Mouse (Mus musculus): ENCODE measurements around the gene Mdga2.

The Mdga2 gene

DNA sequence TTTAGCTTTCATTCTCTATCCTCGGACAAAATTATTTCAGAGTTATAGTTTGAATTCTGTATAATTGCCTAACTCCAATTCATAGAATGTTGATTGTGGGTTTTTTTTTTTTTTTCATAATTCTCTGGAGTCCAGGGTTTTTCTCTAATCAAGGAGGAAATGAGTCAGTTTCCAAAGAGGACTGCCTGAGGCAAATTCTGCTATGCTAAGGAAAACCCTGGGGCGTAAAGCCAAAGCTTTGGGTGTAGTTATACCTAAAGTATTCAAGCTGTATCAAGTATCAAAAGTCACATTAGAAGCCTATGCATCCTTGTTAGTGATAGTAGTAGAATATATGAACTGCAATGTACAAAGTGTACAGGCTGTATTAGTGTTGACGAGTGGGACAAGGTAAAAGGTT is 519.6 kb downstream of the Mdga2 start:
- DNase-seq (ENCODE audit: low spot score) = no peak

DNA sequence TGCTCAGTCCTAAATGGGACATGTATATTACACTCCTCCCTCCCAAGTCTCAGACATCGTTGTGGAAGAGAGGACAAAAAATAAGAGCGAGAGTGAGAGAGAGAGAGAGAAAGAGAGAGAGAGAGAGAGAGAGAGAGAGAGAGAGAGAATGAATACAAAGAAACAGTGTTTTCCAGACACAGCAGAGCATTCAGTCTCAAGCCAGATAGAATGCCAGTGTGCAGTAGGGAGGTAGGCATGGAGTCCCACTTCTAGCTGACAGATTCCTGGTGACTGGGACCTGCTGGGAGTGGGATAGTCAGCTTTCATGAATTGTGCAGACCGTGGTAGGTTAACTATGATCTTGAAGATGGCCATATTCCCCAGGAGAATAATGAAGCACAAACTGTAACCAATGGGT is 542.8 kb downstream of the Mdga2 start:
- no peak for DNase-seq (ENCODE audit: low spot score)

DNA sequence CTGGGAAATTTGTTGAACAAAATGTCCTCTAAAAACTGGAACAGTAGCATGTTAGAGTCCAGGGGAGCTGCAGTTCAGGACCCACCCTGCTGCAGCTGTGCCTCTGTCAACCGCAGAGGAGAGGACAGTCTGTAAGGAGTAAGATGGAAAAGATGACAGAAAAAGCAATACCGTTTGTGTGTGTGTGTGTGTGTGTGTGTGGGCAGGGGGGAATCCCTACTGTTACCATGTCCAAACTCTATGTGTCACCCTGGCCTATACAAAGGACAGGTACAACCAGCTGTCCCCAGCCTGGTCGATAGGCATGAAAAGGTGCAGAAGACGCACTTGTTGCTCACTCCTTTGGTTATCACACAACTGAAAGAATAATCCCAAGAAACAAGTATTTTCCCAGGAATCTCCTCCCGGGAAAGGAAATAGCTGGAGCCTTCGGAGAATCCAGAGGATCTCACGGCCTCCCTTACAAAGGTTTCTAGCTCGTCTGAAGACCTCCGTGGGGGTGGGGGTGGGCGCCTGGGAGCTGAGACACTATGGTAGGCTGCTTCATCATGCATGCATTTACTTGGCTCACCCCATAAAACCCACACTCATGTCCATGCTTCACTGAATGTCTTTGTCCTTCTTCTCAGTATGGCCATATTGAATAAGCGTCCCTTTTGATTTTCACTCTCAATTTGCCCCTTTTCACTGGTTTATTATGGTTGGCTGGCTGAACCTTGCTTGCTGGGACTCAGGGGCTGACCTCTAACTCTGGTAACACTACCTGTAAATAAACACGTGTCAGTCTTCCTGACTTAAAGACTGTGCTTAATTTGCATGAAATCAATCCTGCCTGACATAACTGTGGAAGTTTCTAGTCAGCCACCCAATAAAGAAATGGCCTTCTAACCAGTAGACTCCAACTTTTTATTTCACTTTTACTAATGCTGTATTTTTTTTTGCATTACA is 573.5 kb downstream of the Mdga2 start:
- no peak for DNase-seq (ENCODE audit: low spot score)

DNA sequence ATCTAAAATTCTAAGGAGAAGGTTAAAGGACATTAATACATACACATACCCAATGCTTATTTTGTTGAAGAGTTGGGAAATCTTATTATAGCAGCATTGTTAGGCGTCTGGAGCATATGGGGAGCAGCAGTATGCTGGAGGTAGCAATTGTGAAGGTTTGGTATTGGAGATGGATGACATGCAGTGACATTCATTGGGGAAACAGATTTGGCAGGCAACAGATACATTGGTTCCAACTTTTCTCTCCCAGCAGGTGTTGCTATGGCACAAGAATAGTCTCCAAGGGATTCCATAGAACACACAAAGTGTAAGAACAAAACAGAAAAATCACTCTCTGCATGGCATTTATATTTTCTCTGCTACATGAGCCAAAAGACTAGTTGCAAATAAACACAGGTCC is 581.9 kb downstream of the Mdga2 start:
- DNase-seq (ENCODE audit: low spot score) = peak; percentile 60

DNA sequence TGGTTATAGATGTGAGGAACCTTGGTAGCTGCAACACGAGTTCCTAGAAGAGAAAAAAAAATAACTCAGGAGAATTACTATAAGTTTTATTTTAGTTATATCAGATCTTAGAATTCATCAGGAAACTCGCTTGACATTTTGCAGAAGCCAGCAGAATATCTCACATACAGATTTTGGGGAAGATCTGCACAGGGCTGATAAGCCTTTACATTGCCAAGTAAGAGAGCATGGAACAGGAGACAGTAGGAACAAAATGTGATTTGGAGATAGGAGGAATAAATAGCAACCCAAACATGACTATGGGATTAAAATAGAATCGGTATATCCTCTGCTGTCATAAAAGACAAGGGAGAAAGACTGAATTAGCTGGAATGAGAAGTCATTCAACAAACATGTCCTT is 602.4 kb downstream of the Mdga2 start:
- DNase-seq (ENCODE audit: low spot score) = no peak

DNA sequence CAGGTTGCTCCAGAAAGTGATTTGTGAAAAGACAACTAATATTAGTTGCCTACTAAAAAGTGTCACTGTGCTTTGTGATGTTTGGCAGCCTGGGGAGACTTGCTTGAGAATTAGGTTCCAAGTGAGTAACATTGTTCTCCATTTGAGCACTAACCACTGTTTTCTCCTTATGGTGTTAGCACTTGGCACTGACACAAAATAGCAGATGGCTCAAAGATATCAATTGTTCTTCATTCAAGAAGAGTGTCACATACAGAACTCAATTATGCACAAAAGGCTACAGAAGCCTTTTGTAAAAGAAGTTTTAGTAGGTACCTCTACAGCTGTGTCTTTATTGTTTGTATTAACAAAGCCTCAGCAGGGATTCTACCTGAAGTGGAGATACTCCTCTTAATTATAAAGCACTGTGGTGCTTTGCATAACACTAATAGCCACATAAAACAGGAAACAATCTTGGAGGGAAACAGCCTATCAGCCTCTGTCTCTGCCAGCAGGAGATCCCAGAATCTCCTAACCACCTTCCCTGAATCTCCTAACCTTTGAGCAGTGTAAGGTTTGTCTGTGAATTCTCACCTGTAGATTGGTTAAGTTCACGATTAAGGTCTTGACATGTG is 630.6 kb downstream of the Mdga2 start:
- DNase-seq (ENCODE audit: low spot score) = peak; percentile 35

DNA sequence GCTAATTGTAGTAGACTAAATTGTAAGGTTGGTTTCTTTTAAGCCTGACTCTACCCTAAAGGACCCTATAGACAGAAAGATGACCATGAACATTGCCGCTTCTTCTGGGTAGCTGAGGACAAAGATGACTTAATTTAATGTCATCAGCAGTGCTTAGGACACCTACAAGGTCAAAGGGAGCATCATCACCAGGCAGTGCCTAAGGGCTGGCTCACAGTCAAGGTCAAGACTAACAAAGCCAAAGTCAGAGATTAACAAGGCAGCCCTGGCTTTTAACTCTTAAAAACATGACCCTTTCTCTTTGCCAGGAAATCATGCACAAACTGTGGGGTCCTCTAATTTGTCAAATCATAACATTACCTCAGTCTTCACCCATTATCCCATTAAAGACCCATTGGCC is 657.0 kb downstream of the Mdga2 start:
- DNase-seq (ENCODE audit: low spot score) = no peak

DNA sequence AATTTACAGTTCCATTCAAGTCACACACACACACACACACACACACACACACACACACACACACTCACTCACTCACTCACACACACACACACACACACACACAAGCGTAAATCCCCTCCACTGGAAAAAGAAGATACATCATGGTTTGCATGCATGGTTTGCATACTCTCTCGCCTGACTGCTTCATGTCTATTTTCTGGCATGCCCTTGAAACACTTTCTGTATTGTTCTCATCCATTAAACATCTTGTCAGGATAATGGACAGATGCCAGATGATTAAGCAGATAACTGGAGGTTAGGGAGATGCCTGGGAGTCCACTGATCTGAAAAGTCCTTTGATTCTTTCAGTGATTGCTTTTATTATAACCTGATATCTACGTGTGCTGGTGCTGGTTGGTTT is 665.5 kb downstream of the Mdga2 start:
- DNase-seq (ENCODE audit: low spot score) = no peak

DNA sequence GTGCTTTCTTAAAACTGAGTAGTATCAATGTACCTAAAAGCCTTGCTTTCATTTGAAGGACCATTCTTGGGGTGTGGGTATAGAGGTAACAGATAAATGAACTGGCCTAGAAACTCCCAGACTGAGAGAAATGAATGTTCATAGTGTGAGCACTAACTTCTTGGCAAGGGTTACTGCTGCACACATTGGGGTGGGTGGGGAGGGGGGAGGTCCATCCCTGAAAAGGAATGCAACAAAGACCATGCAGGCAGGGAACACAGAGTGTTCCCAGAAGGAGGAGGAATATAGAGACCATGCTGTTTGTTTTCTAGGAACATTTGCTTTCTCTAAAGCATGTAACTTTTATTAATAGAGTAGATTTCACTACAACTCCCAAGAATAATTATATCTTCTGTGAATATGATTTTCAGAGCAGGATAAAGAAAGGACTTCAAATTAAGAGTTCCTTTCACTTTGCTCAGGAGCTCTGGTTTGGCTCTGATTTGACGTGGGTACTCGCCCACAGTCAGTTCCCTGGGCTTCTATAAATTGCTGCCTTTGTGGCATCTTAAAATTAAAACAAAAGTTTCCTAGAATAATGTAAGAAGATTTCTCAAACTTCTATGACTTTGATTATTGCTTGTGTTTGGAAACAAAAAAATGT is 666.0 kb downstream of the Mdga2 start:
- no peak for DNase-seq (ENCODE audit: low spot score)

DNA sequence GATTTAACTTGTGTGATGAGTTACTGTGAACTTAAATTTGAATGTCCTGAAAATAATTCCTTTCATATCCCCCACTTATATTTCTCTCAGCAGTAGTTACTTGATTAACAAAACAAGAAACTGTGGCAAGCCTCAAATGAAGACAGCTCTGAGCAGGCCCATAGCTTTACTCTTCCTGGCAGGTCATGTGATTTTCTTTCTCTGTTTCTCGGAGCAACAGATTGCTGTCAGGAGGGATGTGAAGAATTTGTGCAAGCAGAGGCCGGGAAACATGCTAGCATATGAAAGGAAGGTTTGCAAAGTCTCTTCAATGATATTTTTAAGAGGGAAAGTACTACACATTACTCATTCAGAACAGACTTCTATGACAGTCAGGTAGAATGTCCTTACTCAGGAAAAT is 697.4 kb downstream of the Mdga2 start:
- DNase-seq (ENCODE audit: low spot score) = no peak

DNA sequence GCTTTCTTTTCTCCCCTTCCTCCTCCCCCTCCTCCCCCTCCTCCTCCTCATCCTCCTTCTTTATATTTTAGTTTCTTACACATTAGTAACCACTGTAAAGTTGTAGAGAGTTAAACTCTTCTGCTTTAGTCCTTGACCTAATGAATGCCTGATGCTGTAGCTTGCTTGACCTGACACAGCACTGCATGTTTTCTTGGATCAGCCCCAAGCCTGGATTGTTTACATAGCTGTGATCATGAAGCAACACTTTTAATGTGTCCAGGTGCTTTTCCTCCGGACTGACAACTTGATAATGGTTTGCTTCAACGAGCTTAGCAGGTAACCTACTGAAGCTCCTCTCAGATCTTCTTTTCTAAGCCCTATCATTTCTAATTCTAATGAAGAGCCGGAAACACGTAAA is 723.1 kb downstream of the Mdga2 start:
- no peak for DNase-seq (ENCODE audit: low spot score)

DNA sequence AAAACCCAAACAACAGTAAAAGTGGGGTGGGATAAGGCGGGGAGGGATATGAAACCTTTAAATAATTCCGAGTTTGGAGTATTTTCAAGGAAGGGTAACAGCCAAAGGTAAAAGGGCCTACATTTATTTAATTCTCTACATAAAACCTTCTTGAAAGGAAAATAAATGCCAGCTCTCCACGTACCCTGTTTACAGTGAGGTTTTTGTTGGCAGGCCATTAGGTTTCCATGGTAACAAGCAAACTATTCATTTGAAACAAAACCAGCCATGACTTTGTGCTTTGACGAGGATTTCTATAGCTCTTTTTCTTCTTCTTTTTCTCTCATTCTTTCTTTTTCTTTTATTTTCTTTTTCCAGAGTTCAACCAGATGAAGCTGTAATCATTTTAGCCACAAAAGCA is 751.5 kb downstream of the Mdga2 start:
- DNase-seq (ENCODE audit: low spot score) = peak; percentile 36

DNA sequence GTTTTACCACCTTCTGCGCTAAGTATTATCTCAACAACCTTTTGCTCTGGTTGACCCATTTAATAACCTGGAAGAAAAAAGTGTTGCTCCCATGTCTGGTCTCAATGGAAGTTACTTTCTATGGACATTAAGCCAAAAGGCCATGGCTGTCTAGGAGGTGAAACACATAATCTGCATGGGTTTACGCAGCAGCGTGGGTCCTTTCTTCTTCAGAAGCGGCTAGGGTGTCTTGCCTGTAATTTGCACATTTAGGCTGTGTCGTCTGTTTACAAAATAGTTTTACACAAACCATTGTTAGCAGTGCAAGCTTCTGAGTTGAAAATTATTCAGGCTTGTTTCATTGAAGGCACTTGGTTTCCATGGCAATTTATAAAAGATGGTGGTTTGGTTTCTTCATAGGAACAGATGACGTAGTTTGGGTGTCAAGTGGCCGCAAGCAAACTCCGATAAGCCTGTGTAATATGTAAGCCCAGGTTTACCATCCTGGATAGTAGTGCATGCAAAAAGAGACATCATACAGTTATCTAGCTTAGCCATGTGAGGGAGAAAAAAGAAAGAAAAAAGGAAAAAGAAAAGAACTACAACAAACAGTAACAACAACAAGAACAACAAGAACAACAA is 752.0 kb downstream of the Mdga2 start:
- DNase-seq (ENCODE audit: low spot score) = no peak

DNA sequence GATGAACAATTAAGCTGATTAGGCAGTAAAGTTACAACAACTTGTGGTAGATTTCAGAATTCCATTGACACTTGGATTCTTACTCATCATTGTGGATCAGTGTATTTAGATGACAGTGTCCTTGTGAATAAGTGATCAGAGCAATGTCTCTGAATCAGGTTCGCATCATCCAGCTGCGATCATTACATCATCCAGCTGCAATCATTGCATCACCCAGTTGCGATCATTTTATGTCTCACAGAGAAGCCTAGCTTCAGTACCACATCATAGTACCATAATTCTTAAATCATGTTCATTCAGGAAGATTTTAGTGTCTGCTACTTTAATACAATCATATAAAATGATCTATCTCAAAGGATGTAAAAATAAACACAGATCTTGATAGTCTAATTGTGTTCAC is 756.8 kb downstream of the Mdga2 start:
- DNase-seq (ENCODE audit: low spot score) = no peak

DNA sequence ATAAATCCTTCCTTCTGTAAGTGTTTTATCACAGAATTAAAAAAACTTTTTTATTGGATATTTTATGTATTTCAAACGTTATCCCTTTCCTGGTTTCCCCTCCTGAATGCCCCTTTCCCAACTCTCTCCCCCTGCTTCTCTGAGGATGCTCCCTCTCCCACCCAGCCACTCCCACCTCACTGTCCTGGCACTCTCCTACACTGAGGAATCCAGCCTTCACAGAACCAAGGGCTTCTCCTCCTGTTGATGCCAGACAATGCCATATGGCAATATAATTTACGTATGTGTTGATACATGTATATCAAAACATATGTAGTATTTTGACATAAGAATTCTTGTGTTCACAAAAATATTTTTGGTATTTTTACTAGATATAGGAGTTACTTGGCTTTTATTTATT is 779.0 kb downstream of the Mdga2 start:
- DNase-seq (ENCODE audit: low spot score) = no peak

All from layer of hippocampus, adult 11-12 months (tissue).